In the genomic region with DNA sequence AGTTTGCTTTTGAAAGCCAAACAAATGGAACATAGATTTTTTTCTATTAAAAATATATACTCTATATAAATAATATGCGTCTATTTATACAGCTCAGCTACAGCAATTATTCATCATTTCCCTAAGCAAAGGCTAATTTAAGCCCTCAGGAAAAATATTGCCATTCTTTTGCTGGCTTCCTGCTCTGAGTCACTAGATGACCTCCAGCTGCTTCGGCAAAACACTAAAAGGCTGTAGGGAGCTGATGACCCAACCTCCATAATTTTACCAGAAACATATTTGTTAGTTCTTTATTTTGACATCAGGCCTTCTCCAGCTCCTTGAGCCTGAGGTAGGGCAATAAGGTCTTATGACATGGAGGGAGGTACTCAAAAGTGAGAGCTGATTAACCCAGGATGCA, we compare ENCODE assay signal across 27 mouse cellular contexts.
DNase-seq lines count a peak whose midpoint lies in the region; ATAC-seq and TF ChIP-seq lines count a peak whose summit lies in the region.
"Had no signal": no experiment of that assay in that cellular context is flagged by ENCODE, and none has a peak within 500 bp of the region (broad histone marks: within the 10 kb centered on the region; RNA-seq: fewer than 3 reads in every experiment).

No protein-coding gene starts in this region.

- H3K4me3 ChIP-seq in kidney, embryonic 16.5 days (ENCODE audit: low read length): no peak overlapping the region
- no peak overlapping the region for H3K4me3 ChIP-seq in stomach, embryonic 14.5 days (ENCODE audit: low read depth, low read length)
- no peak overlapping the region for H3K4me3 ChIP-seq in stomach, postnatal 0 days (ENCODE audit: low read depth, low read length)
- no peak overlapping the region for H3K4me3 ChIP-seq in stomach, embryonic 16.5 days (replicated peaks; ENCODE audit: low read length)
- no peak overlapping the region for H3K4me3 ChIP-seq in midbrain, embryonic 14.5 days (replicated peaks; ENCODE audit: low read depth, low read length)
- H3K4me3 ChIP-seq: embryonic facial prominence, embryonic 13.5 days; forebrain, embryonic 15.5 days; heart, embryonic 12.5 days; hindbrain, embryonic 10.5 days; limb, embryonic 12.5 days; midbrain, embryonic 12.5 days; neural tube, embryonic 12.5 days had no signal

- H3K27ac ChIP-seq in kidney, embryonic 16.5 days (ENCODE audit: low read length): peak overlapping the region; percentile 56; the same call in 1 of the 2 replicates
- no peak overlapping the region for H3K27ac ChIP-seq in stomach, embryonic 14.5 days (ENCODE audit: low read length)
- H3K27ac ChIP-seq in stomach, postnatal 0 days (replicated peaks): no peak overlapping the region
- no peak overlapping the region for H3K27ac ChIP-seq in stomach, embryonic 16.5 days (ENCODE audit: low read length)
- no peak overlapping the region for H3K27ac ChIP-seq in midbrain, embryonic 14.5 days (replicated peaks; ENCODE audit: low read depth, low read length)
- H3K27ac ChIP-seq: embryonic facial prominence, embryonic 13.5 days; forebrain, embryonic 15.5 days; hindbrain, embryonic 10.5 days; limb, embryonic 12.5 days; midbrain, embryonic 12.5 days; neural tube, embryonic 12.5 days had no signal

- TF ChIP-seq CTCF in stomach, postnatal 0 days (IDR thresholded peaks at IDR 0.05; ENCODE audit: low read depth): no peak

- 0 out of 2 replicates have a peak, but pooled peaks cover 3% of the 10 kb centered on the region for H3K4me1 ChIP-seq in kidney, embryonic 16.5 days (ENCODE audit: insufficient read depth, low read length)
- no peaks in the 10 kb centered on the region for H3K4me1 ChIP-seq in stomach, embryonic 14.5 days (ENCODE audit: control insufficient read depth, insufficient read depth, low read length)
- H3K4me1 ChIP-seq in stomach, postnatal 0 days (replicated peaks; ENCODE audit: control insufficient read depth, insufficient read depth): no peaks in the 10 kb centered on the region
- H3K4me1 ChIP-seq in stomach, embryonic 16.5 days (ENCODE audit: control insufficient read depth, insufficient read depth, low read length): no peaks in the 10 kb centered on the region
- no peaks in the 10 kb centered on the region for H3K4me1 ChIP-seq in midbrain, embryonic 14.5 days (ENCODE audit: control insufficient read depth, insufficient read depth, low read length)
- H3K4me1 ChIP-seq: embryonic facial prominence, embryonic 13.5 days; forebrain, embryonic 15.5 days; heart, embryonic 12.5 days; hindbrain, embryonic 10.5 days; limb, embryonic 12.5 days; midbrain, embryonic 12.5 days; neural tube, embryonic 12.5 days had no signal

- no peak for TF ChIP-seq EP300 in stomach, postnatal 0 days (optimal IDR thresholded peaks at IDR 0.05)

- H3K9me3 ChIP-seq in kidney, embryonic 16.5 days (ENCODE audit: low read length): no peaks in the 10 kb centered on the region
- H3K9me3 ChIP-seq in stomach, embryonic 14.5 days (ENCODE audit: control insufficient read depth, low read depth, low read length): no peaks in the 10 kb centered on the region
- no peaks in the 10 kb centered on the region for H3K9me3 ChIP-seq in stomach, postnatal 0 days (ENCODE audit: control insufficient read depth, low read length)
- H3K9me3 ChIP-seq in stomach, embryonic 16.5 days (replicated peaks; ENCODE audit: control insufficient read depth, low read length): no peaks in the 10 kb centered on the region
- H3K9me3 ChIP-seq in midbrain, embryonic 14.5 days (ENCODE audit: control insufficient read depth, low read length): no peaks in the 10 kb centered on the region
- H3K9me3 ChIP-seq: embryonic facial prominence, embryonic 13.5 days; forebrain, embryonic 15.5 days; heart, embryonic 12.5 days; hindbrain, embryonic 10.5 days; limb, embryonic 12.5 days; midbrain, embryonic 12.5 days; neural tube, embryonic 12.5 days had no signal

- no peak for DNase-seq in kidney, adult 9 months
- DNase-seq in stomach, postnatal 0 days (ENCODE audit: low spot score): no peak
- peak; percentile 34 to 55 for DNase-seq in adrenal gland, postnatal 36 days
- DNase-seq in B cell, adult 2 months: no peak
- no peak for DNase-seq in midbrain, embryonic 14.5 days
- DNase-seq: cerebellum, adult 18-20 months; cerebellum, postnatal 14 days; embryo, embryonic 11 days; gastrocnemius, postnatal 10 days; heart, postnatal 10 days; layer of hippocampus, postnatal 36 days; liver, postnatal 0 days; lung, postnatal 14 days; right cerebral cortex, postnatal 14 days; thymus, postnatal 25 days had no signal

- H3K9ac ChIP-seq in kidney, embryonic 16.5 days (replicated peaks; ENCODE audit: low read length): no peak overlapping the region
- H3K9ac ChIP-seq in stomach, embryonic 14.5 days (replicated peaks; ENCODE audit: low read depth, low read length): no peak overlapping the region
- no peak overlapping the region for H3K9ac ChIP-seq in stomach, postnatal 0 days (ENCODE audit: low read length)
- H3K9ac ChIP-seq in stomach, embryonic 16.5 days (ENCODE audit: low read length): no peak overlapping the region
- H3K9ac ChIP-seq in midbrain, embryonic 14.5 days (replicated peaks; ENCODE audit: low read length): no peak overlapping the region
- H3K9ac ChIP-seq: embryonic facial prominence, embryonic 13.5 days; forebrain, embryonic 15.5 days; heart, embryonic 12.5 days; limb, embryonic 12.5 days; liver, postnatal 0 days; midbrain, embryonic 12.5 days; neural tube, embryonic 12.5 days had no signal

- no peak overlapping the region for H3K4me2 ChIP-seq in kidney, embryonic 16.5 days (replicated peaks; ENCODE audit: low read depth, low read length)
- no peak overlapping the region for H3K4me2 ChIP-seq in stomach, embryonic 14.5 days (replicated peaks; ENCODE audit: low read depth, low read length)
- H3K4me2 ChIP-seq in stomach, postnatal 0 days (replicated peaks; ENCODE audit: low read depth): no peak overlapping the region
- H3K4me2 ChIP-seq in stomach, embryonic 16.5 days (ENCODE audit: low read depth, low read length): no peak overlapping the region
- no peak overlapping the region for H3K4me2 ChIP-seq in midbrain, embryonic 14.5 days (ENCODE audit: low read length)
- H3K4me2 ChIP-seq: embryonic facial prominence, embryonic 13.5 days; forebrain, embryonic 15.5 days; heart, embryonic 12.5 days; limb, embryonic 12.5 days; liver, embryonic 11.5 days; midbrain, embryonic 12.5 days; neural tube, embryonic 12.5 days had no signal

- 49% methylated on average over 2 of the region's 2 CpGs for WGBS in kidney, embryonic 16.5 days
- 33% methylated on average over 2 of the region's 2 CpGs for WGBS in stomach, embryonic 14.5 days
- 38% methylated on average over 2 of the region's 2 CpGs for whole genome bisulfite sequencing in stomach, postnatal 0 days
- 43% methylated on average over 2 of the region's 2 CpGs for WGBS in stomach, embryonic 16.5 days
- 79% methylated on average over 2 of the region's 2 CpGs for WGBS in midbrain, embryonic 14.5 days

- H3K36me3 ChIP-seq in kidney, embryonic 16.5 days (ENCODE audit: insufficient read depth, low read length): no peaks in the 10 kb centered on the region
- no peaks in the 10 kb centered on the region for H3K36me3 ChIP-seq in stomach, embryonic 14.5 days (ENCODE audit: control insufficient read depth, insufficient read depth, low read length)
- H3K36me3 ChIP-seq in stomach, postnatal 0 days (ENCODE audit: control insufficient read depth, insufficient read depth, low read length): no peaks in the 10 kb centered on the region
- no peaks in the 10 kb centered on the region for H3K36me3 ChIP-seq in stomach, embryonic 16.5 days (ENCODE audit: control insufficient read depth, insufficient read depth, low read length)
- no peaks in the 10 kb centered on the region for H3K36me3 ChIP-seq in midbrain, embryonic 14.5 days (ENCODE audit: control insufficient read depth, insufficient read depth, low read length)
- H3K36me3 ChIP-seq: embryonic facial prominence, embryonic 13.5 days; forebrain, embryonic 15.5 days; heart, embryonic 12.5 days; hindbrain, embryonic 10.5 days; limb, embryonic 12.5 days; midbrain, embryonic 12.5 days; neural tube, embryonic 12.5 days had no signal

- H3K27me3 ChIP-seq in kidney, embryonic 16.5 days (ENCODE audit: insufficient read depth, low read length): no peaks in the 10 kb centered on the region
- H3K27me3 ChIP-seq in stomach, embryonic 14.5 days (ENCODE audit: control insufficient read depth, insufficient read depth, low read length): no peaks in the 10 kb centered on the region
- H3K27me3 ChIP-seq in stomach, postnatal 0 days (ENCODE audit: control insufficient read depth, insufficient read depth, low read length): no peaks in the 10 kb centered on the region
- H3K27me3 ChIP-seq in stomach, embryonic 16.5 days (ENCODE audit: control insufficient read depth, insufficient read depth, low read length): no peaks in the 10 kb centered on the region
- H3K27me3 ChIP-seq in midbrain, embryonic 14.5 days (ENCODE audit: control insufficient read depth, insufficient read depth, low read length): no peaks in the 10 kb centered on the region
- H3K27me3 ChIP-seq: embryonic facial prominence, embryonic 13.5 days; forebrain, embryonic 15.5 days; heart, embryonic 12.5 days; limb, embryonic 12.5 days; midbrain, embryonic 12.5 days; neural tube, embryonic 12.5 days had no signal

- ATAC-seq in kidney, embryonic 16.5 days (ENCODE audit: low FRiP score, low TSS enrichment): peak; percentile 73; the same call in 1 of the 2 replicates
- ATAC-seq in stomach, embryonic 14.5 days (ENCODE audit: insufficient number of reproducible peaks, insufficient read depth, low FRiP score, low read depth): peak; percentile 23; the same call in 1 of the 2 replicates
- ATAC-seq in stomach, postnatal 0 days (ENCODE audit: low FRiP score, low TSS enrichment): no peak
- peak; percentile 44; the same call in 1 of the 2 replicates for ATAC-seq in stomach, embryonic 16.5 days (ENCODE audit: insufficient read depth, low FRiP score)
- ATAC-seq in midbrain, embryonic 14.5 days (ENCODE audit: low FRiP score, low TSS enrichment): no peak
- ATAC-seq: forebrain, embryonic 15.5 days; hindbrain, embryonic 16.5 days; liver, postnatal 0 days had no signal

Comparison
In these comparisons a context has a peak if more than half of its experiments do, and no peak if none do; other contexts are left out.
1. ATAC-seq: peak in kidney, embryonic 16.5 days (single experiment), stomach, embryonic 14.5 days (single experiment) and stomach, embryonic 16.5 days (single experiment); none in stomach, postnatal 0 days (single experiment) and midbrain, embryonic 14.5 days (single experiment).
2. DNase-seq: peak in adrenal gland, postnatal 36 days (2 of 2); none in kidney, adult 9 months (single experiment), stomach, postnatal 0 days (single experiment), B cell, adult 2 months (0 of 2) and midbrain, embryonic 14.5 days (single experiment).